Comparison of ENCODE assay signal across 11 mouse cellular contexts in the genomic region with DNA sequence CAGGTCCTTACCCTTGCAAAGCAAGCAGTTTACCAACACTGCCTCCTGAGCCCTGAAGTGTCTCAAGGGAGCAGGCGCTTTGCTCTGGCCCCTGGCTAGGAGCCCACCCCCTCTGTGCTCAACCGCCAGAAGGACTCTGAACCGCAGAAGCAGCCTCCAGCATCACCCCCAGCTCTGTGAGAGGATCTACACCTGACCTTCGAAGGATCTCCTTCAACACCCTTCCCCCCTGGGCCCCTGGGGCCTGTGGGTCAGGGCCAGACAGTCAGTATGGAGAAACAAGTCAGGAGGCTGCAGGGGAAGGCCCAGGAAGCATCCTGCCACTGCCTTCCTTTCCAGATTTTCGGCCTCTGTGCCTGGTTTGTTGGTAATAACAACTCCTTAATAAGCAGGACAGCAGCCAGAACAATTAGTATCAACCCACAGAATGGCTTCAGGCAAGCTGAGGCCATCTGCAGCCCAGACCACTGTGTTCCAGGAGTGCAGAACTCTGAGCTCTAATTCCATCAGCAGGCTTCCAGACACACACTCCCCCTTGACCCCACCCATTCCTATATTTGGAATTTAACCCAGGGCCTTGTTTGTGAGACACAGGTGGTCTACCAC. TPM values are rescaled to one million over a fixed set of nuclear protein-coding genes. Genes with fewer than 3 reads are reported as not detected.
DNase-seq lines count a peak whose midpoint lies in the region; ATAC-seq lines count a peak whose summit lies in the region.
"Had no signal": no experiment of that assay in that cellular context is flagged by ENCODE, and none has a peak within 500 bp of the region (broad histone marks: within the 10 kb centered on the region; RNA-seq: fewer than 3 reads in every experiment).

No protein-coding gene starts in this region.

- no peaks in the 10 kb centered on the region for H3K27me3 ChIP-seq in hindbrain, embryonic 10.5 days (ENCODE audit: insufficient read depth, poor library complexity, severe bottlenecking)
- no peaks in the 10 kb centered on the region; the same call in 1 of the 2 replicates for H3K27me3 ChIP-seq in hindbrain, embryonic 14.5 days (ENCODE audit: control insufficient read depth, insufficient read depth, low read length)
- no peaks in the 10 kb centered on the region for H3K27me3 ChIP-seq in neural tube, embryonic 14.5 days (ENCODE audit: control insufficient read depth, insufficient read depth, low read length)
- H3K27me3 ChIP-seq in limb, embryonic 12.5 days = no peaks in the 10 kb centered on the region

- 65% methylated on average over 5 of the region's 5 CpGs for WGBS in hindbrain, embryonic 10.5 days
- 54% methylated on average over 5 of the region's 5 CpGs for WGBS in hindbrain, embryonic 14.5 days
- 65% methylated on average over 5 of the region's 5 CpGs for WGBS in neural tube, embryonic 14.5 days
- 32% methylated on average over 5 of the region's 5 CpGs for WGBS in limb, embryonic 12.5 days

- H3K4me2 ChIP-seq in hindbrain, embryonic 14.5 days (replicated peaks) = no peak overlapping the region
- H3K4me2 ChIP-seq in neural tube, embryonic 14.5 days (ENCODE audit: low read depth, low read length) = no peak overlapping the region
- no peak overlapping the region for H3K4me2 ChIP-seq in limb, embryonic 12.5 days

- ATAC-seq in hindbrain, embryonic 14.5 days (ENCODE audit: low FRiP score) = no peak
- ATAC-seq in neural tube, embryonic 14.5 days (ENCODE audit: low read depth) = no peak
- no peak for ATAC-seq in limb, embryonic 12.5 days (ENCODE audit: insufficient number of reproducible peaks, insufficient read depth, low FRiP score, low TSS enrichment, low read depth)
- no peak for ATAC-seq in inflammation-experienced regulatory T-cells, adult 6 months
- ATAC-seq: CD4-positive, CD25-positive, alpha-beta regulatory T cell, adult 4 months had no signal

- peaks cover 21% of the 10 kb centered on the region for H3K36me3 ChIP-seq in hindbrain, embryonic 10.5 days
- no peaks in the 10 kb centered on the region for H3K36me3 ChIP-seq in hindbrain, embryonic 14.5 days (replicated peaks; ENCODE audit: control insufficient read depth, insufficient read depth)
- H3K36me3 ChIP-seq in neural tube, embryonic 14.5 days (ENCODE audit: control insufficient read depth, insufficient read depth, low read length) = no peaks in the 10 kb centered on the region
- H3K36me3 ChIP-seq in limb, embryonic 12.5 days = peaks cover 11% of the 10 kb centered on the region; the same call in 1 of the 2 replicates

- peak overlapping the region; percentile 35; the same call in 1 of the 2 replicates for H3K27ac ChIP-seq in hindbrain, embryonic 10.5 days
- H3K27ac ChIP-seq in hindbrain, embryonic 14.5 days = no peak overlapping the region
- H3K27ac ChIP-seq in neural tube, embryonic 14.5 days (ENCODE audit: low read depth, low read length) = no peak overlapping the region
- peak overlapping the region; percentile 66 for H3K27ac ChIP-seq in limb, embryonic 12.5 days

- no peak overlapping the region for H3K9ac ChIP-seq in hindbrain, embryonic 14.5 days
- 0 out of 2 replicates have a peak overlapping the region, but pooled peaks have one; percentile 22 for H3K9ac ChIP-seq in neural tube, embryonic 14.5 days (replicated peaks; ENCODE audit: low read depth, low read length)
- H3K9ac ChIP-seq in limb, embryonic 12.5 days (replicated peaks) = peak overlapping the region; percentile 40

- peaks cover 28% of the 10 kb centered on the region for H3K4me1 ChIP-seq in hindbrain, embryonic 10.5 days (replicated peaks)
- H3K4me1 ChIP-seq in hindbrain, embryonic 14.5 days (replicated peaks; ENCODE audit: control insufficient read depth, insufficient read depth, low read length) = peaks cover 5% of the 10 kb centered on the region; the same call in 1 of the 2 replicates
- H3K4me1 ChIP-seq in neural tube, embryonic 14.5 days (ENCODE audit: control insufficient read depth, insufficient read depth, low read length) = no peaks in the 10 kb centered on the region
- H3K4me1 ChIP-seq in limb, embryonic 12.5 days (replicated peaks) = peaks cover 14% of the 10 kb centered on the region; the same call in 1 of the 2 replicates

- no peak overlapping the region for H3K4me3 ChIP-seq in hindbrain, embryonic 10.5 days
- H3K4me3 ChIP-seq in hindbrain, embryonic 14.5 days (replicated peaks; ENCODE audit: low read length) = no peak overlapping the region
- H3K4me3 ChIP-seq in neural tube, embryonic 14.5 days (ENCODE audit: low read depth, low read length) = no peak overlapping the region
- no peak overlapping the region for H3K4me3 ChIP-seq in limb, embryonic 12.5 days (replicated peaks)

- no peaks in the 10 kb centered on the region for H3K9me3 ChIP-seq in hindbrain, embryonic 10.5 days
- H3K9me3 ChIP-seq in hindbrain, embryonic 14.5 days (ENCODE audit: control insufficient read depth, low read length) = no peaks in the 10 kb centered on the region
- no peaks in the 10 kb centered on the region for H3K9me3 ChIP-seq in neural tube, embryonic 14.5 days (ENCODE audit: control insufficient read depth, low read length)
- no peaks in the 10 kb centered on the region for H3K9me3 ChIP-seq in limb, embryonic 12.5 days

- DNase-seq in hindbrain, embryonic 10.5 days (ENCODE audit: low spot score) = no peak
- DNase-seq in hindbrain, embryonic 14.5 days (ENCODE audit: low spot score) = no peak
- no peak for DNase-seq in neural tube, embryonic 10.5 days (ENCODE audit: extremely low spot score, low spot score)
- peak; percentile 69 for DNase-seq in yolk sac, embryonic 10.5 days (ENCODE audit: low spot score)
- no peak for DNase-seq in heart, adult 11 months
- DNase-seq: lung, postnatal 4 days; thymus, postnatal 36 days had no signal

RNA-seq across cellular contexts. Expression of gene Asl, which starts 7.6 kb away (rescaled TPM):
- polyA plus RNA-seq in hindbrain, embryonic 10.5 days (2016; fragmentation: Nextera tagmentation; extraction: Ambion mirVana) = 37.9 and 40.8 TPM in 2 replicates
- 41.3 and 41.5 TPM in 2 replicates for polyA plus RNA-seq in hindbrain, embryonic 14.5 days (2014; fragmentation: Nextera tagmentation; extraction: Ambion mirVana)
- polyA plus RNA-seq in neural tube, embryonic 14.5 days (2014; fragmentation: Nextera tagmentation; extraction: Ambion mirVana) = 41.1 and 44.6 TPM in 2 replicates
- polyA plus RNA-seq in limb, embryonic 12.5 days (2016; fragmentation: Nextera tagmentation; extraction: Ambion mirVana) = 29.5 and 29.6 TPM in 2 replicates
- 100 to 1,000 TPM in 2 of 3 experiments, 10 to 100 TPM in 1; 92.0 to 107 (median 100) TPM for polyA plus RNA-seq in inflammation-experienced regulatory T-cells, adult 6 months (2017; shearing (Covaris generic))

RNA-seq across cellular contexts. Expression of gene Crcp, which starts 7.6 kb away (rescaled TPM):
- 57.6 and 61.3 TPM in 2 replicates for polyA plus RNA-seq in hindbrain, embryonic 10.5 days (2016; fragmentation: Nextera tagmentation; extraction: Ambion mirVana)
- polyA plus RNA-seq in hindbrain, embryonic 14.5 days (2014; fragmentation: Nextera tagmentation; extraction: Ambion mirVana) = 49.2 and 51.9 TPM in 2 replicates
- polyA plus RNA-seq in neural tube, embryonic 14.5 days (2014; fragmentation: Nextera tagmentation; extraction: Ambion mirVana) = 46.0 and 51.9 TPM in 2 replicates
- polyA plus RNA-seq in limb, embryonic 12.5 days (2016; fragmentation: Nextera tagmentation; extraction: Ambion mirVana) = 39.6 and 46.0 TPM in 2 replicates
- 10 to 100 TPM; 58.3 to 70.9 (median 58.4) TPM for polyA plus RNA-seq in inflammation-experienced regulatory T-cells, adult 6 months (2017; shearing (Covaris generic))

RNA-seq across cellular contexts. Expression of gene Gusb, which starts 18.6 kb away (rescaled TPM):
- polyA plus RNA-seq in hindbrain, embryonic 10.5 days (2016; fragmentation: Nextera tagmentation; extraction: Ambion mirVana) = 36.1 and 40.5 TPM in 2 replicates
- 36.4 and 37.0 TPM in 2 replicates for polyA plus RNA-seq in hindbrain, embryonic 14.5 days (2014; fragmentation: Nextera tagmentation; extraction: Ambion mirVana)
- 32.7 and 38.0 TPM in 2 replicates for polyA plus RNA-seq in neural tube, embryonic 14.5 days (2014; fragmentation: Nextera tagmentation; extraction: Ambion mirVana)
- 43.0 and 45.7 TPM in 2 replicates for polyA plus RNA-seq in limb, embryonic 12.5 days (2016; fragmentation: Nextera tagmentation; extraction: Ambion mirVana)
- 10 to 100 TPM; 42.3 to 50.6 (median 45.0) TPM for polyA plus RNA-seq in inflammation-experienced regulatory T-cells, adult 6 months (2017; shearing (Covaris generic))

RNA-seq across cellular contexts. Expression of gene Tpst1, which starts 51.7 kb away (rescaled TPM):
- polyA plus RNA-seq in hindbrain, embryonic 10.5 days (2016; fragmentation: Nextera tagmentation; extraction: Ambion mirVana) = 50.0 and 50.3 TPM in 2 replicates
- 62.2 and 63.0 TPM in 2 replicates for polyA plus RNA-seq in hindbrain, embryonic 14.5 days (2014; fragmentation: Nextera tagmentation; extraction: Ambion mirVana)
- polyA plus RNA-seq in neural tube, embryonic 14.5 days (2014; fragmentation: Nextera tagmentation; extraction: Ambion mirVana) = 48.1 and 66.1 TPM in 2 replicates
- polyA plus RNA-seq in limb, embryonic 12.5 days (2016; fragmentation: Nextera tagmentation; extraction: Ambion mirVana) = 83.5 and 85.3 TPM in 2 replicates
- 1 to 10 TPM; 1.9 to 2.2 (median 2.0) TPM for polyA plus RNA-seq in inflammation-experienced regulatory T-cells, adult 6 months (2017; shearing (Covaris generic))

Comparison
In these comparisons a context has a peak if more than half of its experiments do, and no peak if none do; other contexts are left out.
1. H3K27ac ChIP-seq: peak in hindbrain, embryonic 10.5 days (single experiment) and limb, embryonic 12.5 days (single experiment); none in hindbrain, embryonic 14.5 days (single experiment) and neural tube, embryonic 14.5 days (single experiment).